Mouse (Mus musculus) forebrain, postnatal 0 days (tissue): Measurements from ENCODE around the gene Slc32a1. TPM values are rescaled to one million over a fixed set of nuclear protein-coding genes. Genes with fewer than 3 reads are reported as not detected.

Experiments
- ATAC-seq: fragments of 200-750 bp; cut with Nextera tagmentation; 2 replicates; pipeline ENCODE4 v1.8.0; 2017; ENCODE audit warnings: mild to moderate bottlenecking, moderate library complexity
- DNase-seq: peaks from one replicate; pipeline ENCODE4 v3.0.0-alpha.2; 2015
- H3K27ac ChIP-seq: fragments of 300-500 bp; sonication (generic); 2 replicates; pipeline ENCODE4 v1.5.1; 2014; ENCODE audit warnings: low read depth, mild to moderate bottlenecking, antibody characterized with exemption, low read length, moderate library complexity, mixed read lengths
- H3K27me3 ChIP-seq: fragments of 300-500 bp; sonication (generic); 2 replicates; pipeline ENCODE4 v1.6.1; 2014; ENCODE audit warnings: mild to moderate bottlenecking, low read length, mixed read lengths; ENCODE audit not compliant: insufficient read depth
- H3K36me3 ChIP-seq: fragments of 300-500 bp; sonication (generic); 2 replicates; pipeline ENCODE4 v1.6.1; 2014; ENCODE audit warnings: mild to moderate bottlenecking, moderate library complexity; ENCODE audit not compliant: insufficient read depth
- H3K4me1 ChIP-seq: fragments of 300-500 bp; sonication (generic); 2 replicates; pipeline ENCODE4 v1.6.1; 2014; ENCODE audit warnings: antibody characterized with exemption; ENCODE audit not compliant: insufficient read depth
- H3K4me2 ChIP-seq: fragments of 300-500 bp; sonication (generic); 2 replicates; pipeline ENCODE4 v1.6.1; 2014; ENCODE audit warnings: low read depth, mild to moderate bottlenecking, moderate library complexity
- H3K4me3 ChIP-seq: fragments of 300-500 bp; sonication (generic); 2 replicates; pipeline ENCODE4 v1.5.1; 2014; ENCODE audit warnings: low read depth, low read length, mixed read lengths
- H3K9ac ChIP-seq: fragments of 300-500 bp; sonication (generic); 2 replicates; pipeline ENCODE4 v1.6.1; 2014; ENCODE audit warnings: mild to moderate bottlenecking
- H3K9me3 ChIP-seq: fragments of 300-500 bp; sonication (generic); 2 replicates; pipeline ENCODE4 v1.6.1; 2016; ENCODE audit warnings: low read length
- CTCF ChIP-seq: sonication (generic); IDR thresholded peaks from 2 replicates; pipeline ENCODE4 v1.5.1; 2016; ENCODE audit warnings: antibody characterized with exemption, control low read depth, low read depth
- WGBS: fragments of 180-500 bp; shearing (Covaris S2); extraction: QIAGEN DNeasy Blood & Tissue Kit; methylation state at CpG from one replicate; pipeline ENCODE4 v1.1.7; 2014; 5-methylcytosine and 5-hydroxymethylcytosine counted together
- microRNA counts: library from miRNA; unstranded; fragments of <30 nt; microRNA quantifications from one replicate; lab custom pipeline; 2015
- microRNA-seq, 2 experiments: library from miRNA; unstranded; fragments of <30 nt; microRNA quantifications; one replicate each; pipeline ENCODE4; 2016
- polyA plus RNA-seq: library from polyadenylated mRNA; unstranded; fragments of >200 nt; fragmentation: Nextera tagmentation; extraction: Ambion mirVana; gene quantifications from 2 replicates; pipeline ENCODE4 v1.2.1, GENCODE M21; 2015
- total RNA-seq: library from RNA; depleted of rRNA; stranded (reverse); fragments of >200 nt; gene quantifications from 2 replicates; pipeline ENCODE4 v1.2.3, GENCODE M21; 2014; rRNA removed

The Slc32a1 gene
- total and polyA plus RNA-seq, 2 experiments from 2014 or later: 10.8 to 37.4 TPM

GRCm38 (mm10) chr2:158658822-158659221, 48.3 kb downstream of the Slc32a1 start:
- Histone ChIP-seq H3K27me3 (no peaks in the 10 kb centered on the region), H3K4me3 (no peak overlapping the region), H3K4me1 (no peaks in the 10 kb centered on the region), H3K9me3 (no peaks in the 10 kb centered on the region), H3K4me2 (no peak overlapping the region), H3K9ac (no peak overlapping the region), H3K36me3 (no peaks in the 10 kb centered on the region), H3K27ac (no peak overlapping the region)
- 54% methylated on average over 6 of the region's 6 CpGs for WGBS
- TF ChIP-seq CTCF: no peak
- ATAC-seq: peak; percentile 32; the same call in 1 of the 2 replicates
- DNase-seq: no peak

GRCm38 (mm10) chr2:158659346-158659745, 48.8 kb downstream of the Slc32a1 start:
- H3K4me3 ChIP-seq: no peak overlapping the region
- no peak for ATAC-seq
- no peaks in the 10 kb centered on the region for H3K27me3 ChIP-seq
- H3K36me3 ChIP-seq: no peaks in the 10 kb centered on the region
- no peak for TF ChIP-seq CTCF
- no peak overlapping the region for H3K9ac ChIP-seq
- H3K27ac ChIP-seq: no peak overlapping the region
- WGBS: 78% methylated on average over 3 of the region's 3 CpGs
- DNase-seq: no peak
- no peaks in the 10 kb centered on the region for H3K9me3 ChIP-seq
- no peak overlapping the region for H3K4me2 ChIP-seq
- H3K4me1 ChIP-seq: no peaks in the 10 kb centered on the region

- Histone ChIP-seq H3K36me3 (no peaks in the 10 kb centered on the region), H3K27ac (peak within 1 kb of the TSS; percentile 90; the same call in 1 of the 2 replicates), H3K9me3 (no peaks in the 10 kb centered on the region), H3K27me3 (no peaks in the 10 kb centered on the region), H3K9ac (no peak within 1 kb of the TSS), H3K4me1 (peaks cover 6% of the 10 kb centered on the region), H3K4me3 (no peak within 1 kb of the TSS), H3K4me2 (no peak within 1 kb of the TSS)
- ATAC-seq (no peak), DNase-seq (no peak)
- WGBS: 68% methylated on average over 4 of the region's 4 CpGs
- TF ChIP-seq CTCF: no peak
Measured at GRCm38 (mm10) chr2:158665098-158665497, 54.5 kb downstream of the Slc32a1 start, which contains the start of gene Ppp1r16b. Gene Ppp1r16b (plus strand): TSS chr2:158665398.

MicroRNA genes within 50 kb of the gene (microRNA counts, 519-probe panel; counts per million panel counts)
- microRNA mmu-miR-3474 (lab: Ali Mortazavi, UCI): not detected

Small RNAs within 50 kb of the gene (microRNA-seq; reads per million reads assigned to microRNA genes)
- 2.1 to 3.1 reads per million in 2 experiments for gene Mir3474

Other genes starting within 250 kb of the Slc32a1 start
- gene Snhg11, start 235.1 kb upstream of the Slc32a1 start, total RNA-seq: 68.4 and 142 TPM in 2 replicates
- gene Snhg11, start 235.1 kb upstream of the Slc32a1 start, polyA plus RNA-seq: 39.8 and 179 TPM in 2 replicates
- 45.2 and 55.5 TPM in 2 replicates for gene Ralgapb, start 200.9 kb upstream of the Slc32a1 start, total RNA-seq
- 10.5 and 16.6 TPM in 2 replicates for gene Ralgapb, start 200.9 kb upstream of the Slc32a1 start, polyA plus RNA-seq
- gene Adig, start 108.2 kb upstream of the Slc32a1 start, total RNA-seq: not detected in 2 replicates
- not detected in 2 replicates for gene Adig, start 108.2 kb upstream of the Slc32a1 start, polyA plus RNA-seq
- 0.14 and 0.46 TPM in 2 replicates for gene Arhgap40, start 98.0 kb upstream of the Slc32a1 start, total RNA-seq
- gene Arhgap40, start 98.0 kb upstream of the Slc32a1 start, polyA plus RNA-seq: 0.41 and 0.58 TPM in 2 replicates
- 16.5 and 30.8 TPM in 2 replicates for gene Actr5, start 14.1 kb downstream of the Slc32a1 start, total RNA-seq
- 8.0 and 8.2 TPM in 2 replicates for gene Actr5, start 14.1 kb downstream of the Slc32a1 start, polyA plus RNA-seq
- gene Ppp1r16b, start 54.6 kb downstream of the Slc32a1 start, total RNA-seq: 25.2 and 27.2 TPM in 2 replicates
- 23.1 and 28.4 TPM in 2 replicates for gene Ppp1r16b, start 54.6 kb downstream of the Slc32a1 start, polyA plus RNA-seq
- 5.8 and 6.3 TPM in 2 replicates for gene Fam83d, start 157.3 kb downstream of the Slc32a1 start, total RNA-seq
- 5.4 and 5.7 TPM in 2 replicates for gene Fam83d, start 157.3 kb downstream of the Slc32a1 start, polyA plus RNA-seq
- gene Dhx35, start 184.0 kb downstream of the Slc32a1 start, total RNA-seq: 26.2 and 29.2 TPM in 2 replicates
- gene Dhx35, start 184.0 kb downstream of the Slc32a1 start, polyA plus RNA-seq: 9.9 and 11.8 TPM in 2 replicates